Mouse (Mus musculus) hindbrain, embryonic 16.5 days (tissue): ENCODE results near the gene Arfip2. TPM values are rescaled to one million over a fixed set of nuclear protein-coding genes. Genes with fewer than 3 reads are reported as not detected.
A peak's percentile ranks its signal among the peaks of the same experiment; 100 is the strongest.

Experiments
- ATAC-seq: fragments of 200-750 bp; cut with Nextera tagmentation; 2 replicates; pipeline ENCODE4 v1.8.0; 2017; ENCODE audit warnings: moderate TSS enrichment, moderate library complexity
- H3K27ac ChIP-seq: fragments of 300-500 bp; sonication (generic); 2 replicates; pipeline ENCODE4 v1.5.1; 2014; ENCODE audit warnings: low read depth, mild to moderate bottlenecking, control low read depth, low read length, moderate library complexity
- H3K27me3 ChIP-seq: fragments of 300-500 bp; sonication (generic); replicated peaks from 2 replicates; pipeline ENCODE4 v1.6.1; 2014; ENCODE audit warnings: low read length; ENCODE audit not compliant: control insufficient read depth, insufficient read depth
- H3K36me3 ChIP-seq: fragments of 300-500 bp; sonication (generic); 2 replicates; pipeline ENCODE4 v1.6.1; 2014; ENCODE audit warnings: mild to moderate bottlenecking, low read length, moderate library complexity, mixed read lengths; ENCODE audit not compliant: control insufficient read depth, insufficient read depth
- H3K4me1 ChIP-seq: fragments of 300-500 bp; sonication (generic); 2 replicates; pipeline ENCODE4 v1.6.1; 2014; ENCODE audit warnings: low read depth, low read length; ENCODE audit not compliant: control insufficient read depth, insufficient read depth
- H3K4me2 ChIP-seq: fragments of 300-500 bp; sonication (generic); 2 replicates; pipeline ENCODE4 v1.6.1; 2014; ENCODE audit warnings: mild to moderate bottlenecking, low read length, control low read depth, moderate library complexity
- H3K4me3 ChIP-seq: fragments of 300-500 bp; sonication (generic); 2 replicates; pipeline ENCODE4 v1.5.1; 2014; ENCODE audit warnings: mild to moderate bottlenecking, low read length, control low read depth, moderate library complexity
- H3K9ac ChIP-seq: fragments of 300-500 bp; sonication (generic); 2 replicates; pipeline ENCODE4 v1.6.1; 2014; ENCODE audit warnings: low read depth, mild to moderate bottlenecking, control low read depth, low read length, moderate library complexity
- H3K9me3 ChIP-seq: fragments of 300-500 bp; sonication (generic); 2 replicates; pipeline ENCODE4 v1.6.1; 2014; ENCODE audit warnings: mild to moderate bottlenecking, low read length, moderate library complexity; ENCODE audit not compliant: control insufficient read depth
- WGBS: fragments of 180-500 bp; shearing (Covaris S2); extraction: QIAGEN DNeasy Blood & Tissue Kit; methylation state at CpG from one replicate; pipeline ENCODE4 v1.1.7; 2014; 5-methylcytosine and 5-hydroxymethylcytosine counted together
- polyA plus RNA-seq: library from polyadenylated mRNA; unstranded; fragments of >200 nt; fragmentation: Nextera tagmentation; extraction: Ambion mirVana; gene quantifications from 2 replicates; pipeline ENCODE4 v1.2.1, GENCODE M21; 2015

Gene Arfip2
- polyA plus RNA-seq, 1 experiment from 2014 or later, result 85.2 TPM

DNA sequence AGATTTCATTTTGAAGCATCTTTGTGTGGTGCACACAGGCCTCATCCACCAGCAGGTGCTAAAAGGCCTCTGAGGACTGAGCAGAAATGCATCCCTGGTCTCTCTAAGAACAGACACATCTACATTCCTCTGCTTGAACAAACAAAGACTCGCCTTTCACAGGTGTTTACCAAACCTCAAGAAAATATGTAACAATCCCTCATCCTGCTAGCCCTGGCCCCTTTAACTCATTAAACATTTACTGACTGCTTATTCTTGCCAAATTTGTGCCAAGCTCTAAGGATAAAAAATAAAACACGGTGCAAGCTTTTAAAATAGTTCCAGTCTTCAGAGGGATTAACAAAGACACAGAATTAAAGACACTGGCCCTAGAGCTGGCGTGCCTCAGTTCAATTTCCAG lies 20.5 kb downstream of the Arfip2 start:
- Histone ChIP-seq H3K9ac (no peak overlapping the region), H3K9me3 (no peaks in the 10 kb centered on the region), H3K27me3 (no peaks in the 10 kb centered on the region), H3K36me3 (peaks cover 64% of the 10 kb centered on the region), H3K4me3 (no peak overlapping the region), H3K4me2 (no peak overlapping the region), H3K27ac (no peak overlapping the region), H3K4me1 (no peaks in the 10 kb centered on the region)
- WGBS, result 77% methylated on average over 3 of the region's 3 CpGs
- no peak for ATAC-seq

- Histone ChIP-seq H3K36me3 (peaks cover 65% of the 10 kb centered on the region), H3K9ac (no peak overlapping the region), H3K4me1 (no peaks in the 10 kb centered on the region), H3K27ac (no peak overlapping the region), H3K4me3 (no peak overlapping the region), H3K27me3 (no peaks in the 10 kb centered on the region), H3K9me3 (no peaks in the 10 kb centered on the region), H3K4me2 (no peak overlapping the region)
- no peak for ATAC-seq
- 95% methylated on average over 22 of the region's 22 CpGs for WGBS
These were observed 22.4 kb downstream of the Arfip2 start for GRCm38 (mm10) chr7:105617810-105618209.

DNA sequence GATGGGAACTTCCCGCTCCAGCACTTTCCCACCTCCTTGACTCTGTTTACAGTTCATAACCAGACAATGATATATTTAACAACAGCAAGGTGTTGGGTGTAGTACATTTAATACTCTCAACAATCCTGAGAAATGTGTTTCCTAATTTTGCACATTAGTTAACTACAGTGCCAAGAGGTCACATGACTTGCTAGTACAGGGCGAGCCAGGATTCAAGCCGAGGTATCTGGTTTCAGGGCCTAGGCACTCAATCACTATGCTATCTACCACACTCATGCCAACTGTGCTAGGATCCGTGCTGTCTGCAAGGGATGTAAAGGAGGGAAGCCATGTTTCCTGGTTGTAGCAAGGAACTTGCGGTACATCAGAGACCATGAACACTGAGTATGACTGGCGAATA lies 23.7 kb downstream of the Arfip2 start:
- no peaks in the 10 kb centered on the region for H3K4me1 ChIP-seq
- H3K36me3 ChIP-seq, result peaks cover 71% of the 10 kb centered on the region
- H3K4me2 ChIP-seq, result no peak overlapping the region
- no peak overlapping the region for H3K4me3 ChIP-seq
- 93% methylated on average over 6 of the region's 6 CpGs for WGBS
- no peak overlapping the region for H3K9ac ChIP-seq
- H3K9me3 ChIP-seq, result no peaks in the 10 kb centered on the region
- H3K27ac ChIP-seq, result no peak overlapping the region
- H3K27me3 ChIP-seq, result no peaks in the 10 kb centered on the region
- no peak for ATAC-seq

DNA sequence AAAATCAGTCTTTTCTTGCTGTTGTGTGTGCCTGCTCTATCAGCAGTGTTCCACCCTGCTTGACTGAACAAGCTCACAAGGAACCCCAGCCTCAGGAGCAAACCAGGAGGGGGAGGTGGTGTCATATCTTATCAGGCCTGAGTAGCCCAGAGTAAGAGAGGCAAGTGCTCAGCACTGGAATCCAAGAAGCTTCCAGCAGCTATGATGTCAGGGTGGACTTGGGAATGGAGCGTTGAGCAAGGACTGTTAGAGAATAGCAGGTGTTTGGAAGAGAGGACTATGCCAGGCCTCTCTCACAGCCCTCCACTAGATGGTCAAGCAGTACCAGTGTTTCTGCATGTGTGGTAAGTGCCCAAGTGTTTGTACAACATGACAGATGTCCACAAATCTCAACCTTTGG lies 24.5 kb downstream of the Arfip2 start:
- H3K4me2 ChIP-seq, result no peak overlapping the region
- no peak overlapping the region for H3K27ac ChIP-seq
- no peaks in the 10 kb centered on the region for H3K27me3 ChIP-seq
- H3K36me3 ChIP-seq, result peaks cover 78% of the 10 kb centered on the region
- no peak overlapping the region for H3K4me3 ChIP-seq
- WGBS, result 91% methylated on average over 1 of the region's 1 CpGs
- no peaks in the 10 kb centered on the region for H3K9me3 ChIP-seq
- no peak for ATAC-seq
- no peak overlapping the region for H3K9ac ChIP-seq
- H3K4me1 ChIP-seq, result no peaks in the 10 kb centered on the region

- ATAC-seq, result no peak
- Histone ChIP-seq H3K9ac (no peak overlapping the region), H3K27me3 (no peaks in the 10 kb centered on the region), H3K9me3 (no peaks in the 10 kb centered on the region), H3K36me3 (peaks cover 81% of the 10 kb centered on the region), H3K27ac (no peak overlapping the region), H3K4me2 (no peak overlapping the region), H3K4me1 (no peaks in the 10 kb centered on the region), H3K4me3 (no peak overlapping the region)
- 93% methylated on average over 1 of the region's 1 CpGs for WGBS
These were observed 25.8 kb downstream of the Arfip2 start for GRCm38 (mm10) chr7:105614400-105614799.

DNA sequence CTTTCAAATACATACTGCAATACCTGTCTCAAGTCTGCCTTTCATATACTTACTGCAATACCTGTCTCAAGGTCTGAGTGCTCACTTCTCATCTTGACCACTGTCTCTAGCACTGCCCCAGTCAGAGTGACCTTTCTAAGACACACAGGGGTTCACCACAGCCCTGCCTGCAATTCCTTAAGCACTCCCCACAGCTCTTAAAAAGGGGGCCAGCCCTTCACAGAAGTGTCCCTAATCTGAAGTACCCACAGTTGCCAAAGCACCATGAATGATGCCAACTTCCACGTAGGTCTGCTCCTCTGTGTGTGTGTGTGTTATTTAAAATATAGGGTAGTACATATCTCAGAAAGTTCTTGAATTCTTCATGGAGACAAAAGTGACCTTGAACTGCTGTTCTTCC lies 28.4 kb downstream of the Arfip2 start:
- H3K27ac ChIP-seq, result no peak overlapping the region
- no peak overlapping the region for H3K4me2 ChIP-seq
- 100% methylated on average over 1 of the region's 1 CpGs for WGBS
- no peak overlapping the region for H3K9ac ChIP-seq
- no peak for ATAC-seq
- H3K4me1 ChIP-seq, result no peaks in the 10 kb centered on the region
- H3K27me3 ChIP-seq, result no peaks in the 10 kb centered on the region
- peaks cover 60% of the 10 kb centered on the region for H3K36me3 ChIP-seq
- no peaks in the 10 kb centered on the region for H3K9me3 ChIP-seq
- no peak overlapping the region for H3K4me3 ChIP-seq

GRCm38 (mm10) chr7:105608467-105608866 lies 31.7 kb downstream of the Arfip2 start:
- no peak for ATAC-seq
- H3K36me3 ChIP-seq, result peaks cover 38% of the 10 kb centered on the region

GRCm38 (mm10) chr7:105602860-105603623 lies 37.2 kb downstream of the Arfip2 start:
- no peak overlapping the region for H3K4me2 ChIP-seq
- no peak overlapping the region for H3K4me3 ChIP-seq
- peak; percentile 68; the same call in 1 of the 2 replicates for ATAC-seq
- H3K9me3 ChIP-seq, result no peaks in the 10 kb centered on the region; the same call in 1 of the 2 replicates
- H3K27ac ChIP-seq, result no peak overlapping the region
- no peaks in the 10 kb centered on the region for H3K4me1 ChIP-seq
- 36% methylated on average over 9 of the region's 9 CpGs for WGBS
- no peak overlapping the region for H3K9ac ChIP-seq
- no peaks in the 10 kb centered on the region for H3K27me3 ChIP-seq
- no peaks in the 10 kb centered on the region for H3K36me3 ChIP-seq

More at GRCm38 (mm10) chr7:105608467-105608866, 31.7 kb downstream of the Arfip2 start:
- no peak overlapping the region for H3K9ac ChIP-seq
- no peak overlapping the region for H3K4me2 ChIP-seq
- H3K4me3 ChIP-seq, result no peak overlapping the region
- H3K9me3 ChIP-seq, result no peaks in the 10 kb centered on the region; the same call in 1 of the 2 replicates
- no peaks in the 10 kb centered on the region for H3K27me3 ChIP-seq
- H3K4me1 ChIP-seq, result no peaks in the 10 kb centered on the region
- H3K27ac ChIP-seq, result no peak overlapping the region
- WGBS, result 92% methylated on average over 3 of the region's 3 CpGs

DNA sequence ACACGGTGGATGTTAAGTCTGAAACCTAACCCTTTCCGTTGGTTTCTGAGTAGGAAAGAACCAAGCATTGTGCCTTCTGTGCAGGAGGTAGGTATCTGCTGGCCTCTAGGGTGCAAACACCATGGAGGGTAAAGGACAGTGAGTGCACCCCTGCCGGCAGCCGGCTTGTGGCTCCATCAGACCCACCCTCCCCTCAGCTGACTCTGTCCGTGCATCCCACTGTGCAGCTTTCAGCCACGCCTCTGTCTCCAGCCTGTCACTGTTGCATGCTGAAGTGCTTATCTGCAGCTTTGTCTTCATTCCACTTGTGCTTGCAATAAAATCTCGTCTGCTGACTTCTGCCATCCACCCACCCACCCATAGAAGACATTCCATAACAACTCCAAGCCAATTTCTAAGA lies 50.1 kb downstream of the Arfip2 start:
- Histone ChIP-seq H3K36me3 (no peaks in the 10 kb centered on the region), H3K9ac (no peak overlapping the region), H3K4me3 (no peak overlapping the region), H3K4me2 (no peak overlapping the region), H3K9me3 (no peaks in the 10 kb centered on the region), H3K27me3 (no peaks in the 10 kb centered on the region), H3K27ac (no peak overlapping the region), H3K4me1 (no peaks in the 10 kb centered on the region)
- ATAC-seq, result no peak
- WGBS, result 22% methylated on average over 7 of the region's 7 CpGs
